Mouse (Mus musculus): ENCODE results near the gene Trim2. TPM values are rescaled to one million over a fixed set of nuclear protein-coding genes. Genes with fewer than 3 reads are reported as not detected.

Gene Trim2
- polyA plus RNA-seq, 1 experiment, result 2.4 TPM

DNA sequence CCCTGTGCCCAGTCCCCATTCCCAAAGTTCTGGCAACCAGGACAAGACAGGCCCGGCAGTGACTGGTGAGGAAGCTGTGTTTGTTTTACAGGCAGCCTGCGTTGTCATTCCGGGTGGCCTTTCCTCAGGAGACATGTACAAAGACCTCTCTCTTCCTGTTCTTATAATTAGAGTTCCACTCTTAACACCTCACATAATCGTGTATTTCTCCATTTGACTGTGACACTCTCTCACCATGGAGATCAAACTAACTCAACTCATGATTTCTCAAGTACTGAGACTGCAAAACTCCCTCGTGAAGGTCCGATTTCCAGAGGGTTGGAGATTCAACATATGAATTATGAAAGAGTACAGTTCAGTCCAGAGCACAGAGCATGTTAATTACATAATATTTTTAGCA, 170.7 kb downstream of the Trim2 start:
- H3K79me3 ChIP-seq (ENCODE audit: low read depth), result no peaks in the 10 kb centered on the region
- TF ChIP-seq CEBPB (IDR thresholded peaks at IDR 0.05; ENCODE audit: low read depth) (no peak), CTCF (IDR thresholded peaks at IDR 0.05; ENCODE audit: control insufficient read depth, insufficient read depth, insufficient read length) (no peak), MAX (IDR thresholded peaks at IDR 0.05) (no peak), MYOD1 (IDR thresholded peaks at IDR 0.05; ENCODE audit: control insufficient read depth, insufficient read length, low read depth) (no peak), MYOG (IDR thresholded peaks at IDR 0.05; ENCODE audit: control insufficient read depth, extremely low read depth, insufficient read length) (no peak), FOSL1 (IDR thresholded peaks at IDR 0.05; ENCODE audit: insufficient read depth, low read length, poor library complexity, severe bottlenecking) (no peak), USF1 (IDR thresholded peaks at IDR 0.05; ENCODE audit: low read depth) (no peak)
- H3K27me3 ChIP-seq (ENCODE audit: control insufficient read depth, insufficient read depth, insufficient read length), result no peaks in the 10 kb centered on the region
- H3K36me3 ChIP-seq (ENCODE audit: control insufficient read depth, insufficient read depth), result no peaks in the 10 kb centered on the region
- no peak overlapping the region for H3ac ChIP-seq (ENCODE audit: control insufficient read depth, insufficient read length, low read depth)
- H3K4me3 ChIP-seq (ENCODE audit: insufficient read depth, poor library complexity, severe bottlenecking), result no peak overlapping the region
- no peaks in the 10 kb centered on the region for H3K79me2 ChIP-seq (ENCODE audit: control insufficient read depth, insufficient read depth)

DNA sequence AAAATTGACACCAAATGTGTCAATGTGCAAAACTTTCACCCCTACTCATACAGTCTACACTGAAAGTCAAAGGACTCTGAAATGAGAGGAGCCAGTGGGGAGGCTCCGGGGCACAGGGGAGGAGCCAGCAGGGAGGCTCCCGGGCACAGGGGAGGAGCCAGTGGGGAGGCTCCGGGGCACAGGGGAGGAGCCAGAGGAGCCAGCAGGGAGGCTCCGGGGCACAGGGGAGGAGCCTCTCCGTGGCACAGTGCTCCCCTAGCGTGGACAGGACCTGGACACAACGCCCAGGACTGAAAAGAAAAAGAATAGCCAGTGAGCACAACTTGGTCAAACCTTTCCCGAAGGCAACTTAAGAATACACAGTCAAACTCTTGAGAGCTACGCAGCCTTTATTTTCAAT, 171.3 kb downstream of the Trim2 start:
- no peak for TF ChIP-seq MYOD1 (IDR thresholded peaks at IDR 0.05; ENCODE audit: control insufficient read depth, insufficient read length, low read depth)
- no peak for TF ChIP-seq MAX (IDR thresholded peaks at IDR 0.05)
- TF ChIP-seq USF1 (IDR thresholded peaks at IDR 0.05; ENCODE audit: low read depth), result no peak
- no peak for TF ChIP-seq CTCF (IDR thresholded peaks at IDR 0.05; ENCODE audit: control insufficient read depth, insufficient read depth, insufficient read length)
- no peak for TF ChIP-seq FOSL1 (IDR thresholded peaks at IDR 0.05; ENCODE audit: insufficient read depth, low read length, poor library complexity, severe bottlenecking)
- no peak for TF ChIP-seq CEBPB (IDR thresholded peaks at IDR 0.05; ENCODE audit: low read depth)
- no peak for TF ChIP-seq MYOG (IDR thresholded peaks at IDR 0.05; ENCODE audit: control insufficient read depth, extremely low read depth, insufficient read length)
- Histone ChIP-seq H3K4me3 (ENCODE audit: insufficient read depth, poor library complexity, severe bottlenecking) (no peak overlapping the region), H3K27me3 (ENCODE audit: control insufficient read depth, insufficient read depth, insufficient read length) (no peaks in the 10 kb centered on the region), H3K36me3 (ENCODE audit: control insufficient read depth, insufficient read depth) (no peaks in the 10 kb centered on the region), H3K79me3 (ENCODE audit: low read depth) (no peaks in the 10 kb centered on the region), H3K79me2 (ENCODE audit: control insufficient read depth, insufficient read depth) (no peaks in the 10 kb centered on the region), H3ac (ENCODE audit: control insufficient read depth, insufficient read length, low read depth) (no peak overlapping the region)

DNA sequence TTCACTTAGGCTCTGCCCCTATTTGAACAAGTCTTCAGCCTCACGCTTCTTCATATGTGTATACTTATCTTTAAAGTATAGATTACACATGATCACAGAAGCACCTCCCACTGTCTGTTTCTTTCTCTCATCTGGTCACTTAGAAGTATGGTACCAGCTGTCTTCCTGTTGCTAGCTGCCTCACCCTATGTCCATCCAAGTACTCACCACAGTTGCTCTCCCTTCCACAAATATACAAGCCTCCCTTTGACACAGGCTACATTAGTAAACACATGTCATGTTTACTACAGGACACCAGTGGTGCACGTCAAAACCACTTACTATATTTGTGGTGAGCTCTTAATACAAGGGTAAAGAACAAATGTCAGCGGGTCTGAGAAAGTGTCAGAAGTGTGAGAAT, 175.3 kb downstream of the Trim2 start:
- Histone ChIP-seq H3K79me3 (ENCODE audit: low read depth) (no peaks in the 10 kb centered on the region), H3K79me2 (ENCODE audit: control insufficient read depth, insufficient read depth) (no peaks in the 10 kb centered on the region), H3K4me3 (ENCODE audit: insufficient read depth, poor library complexity, severe bottlenecking) (no peak overlapping the region)

GRCm38 (mm10) chr3:84130776-84131175, 175.9 kb downstream of the Trim2 start:
- H3K4me3 ChIP-seq (ENCODE audit: insufficient read depth, poor library complexity, severe bottlenecking), result no peak overlapping the region
- no peaks in the 10 kb centered on the region for H3K79me3 ChIP-seq (ENCODE audit: low read depth)
- H3K27me3 ChIP-seq (ENCODE audit: control insufficient read depth, insufficient read depth, insufficient read length), result no peaks in the 10 kb centered on the region
- TF ChIP-seq CTCF (IDR thresholded peaks at IDR 0.05; ENCODE audit: control insufficient read depth, insufficient read depth, insufficient read length) (no peak), MYOD1 (IDR thresholded peaks at IDR 0.05; ENCODE audit: control insufficient read depth, insufficient read length, low read depth) (no peak), FOSL1 (IDR thresholded peaks at IDR 0.05; ENCODE audit: insufficient read depth, low read length, poor library complexity, severe bottlenecking) (no peak), MAX (IDR thresholded peaks at IDR 0.05) (no peak), USF1 (IDR thresholded peaks at IDR 0.05; ENCODE audit: low read depth) (no peak), CEBPB (IDR thresholded peaks at IDR 0.05; ENCODE audit: low read depth) (no peak), MYOG (IDR thresholded peaks at IDR 0.05; ENCODE audit: control insufficient read depth, extremely low read depth, insufficient read length) (no peak)
- no peaks in the 10 kb centered on the region for H3K36me3 ChIP-seq (ENCODE audit: control insufficient read depth, insufficient read depth)
- H3K79me2 ChIP-seq (ENCODE audit: control insufficient read depth, insufficient read depth), result no peaks in the 10 kb centered on the region
- no peak overlapping the region for H3ac ChIP-seq (ENCODE audit: control insufficient read depth, insufficient read length, low read depth)

More for the DNA sequence above, 175.3 kb downstream of the Trim2 start:
- Histone ChIP-seq H3K36me3 (ENCODE audit: control insufficient read depth, insufficient read depth) (no peaks in the 10 kb centered on the region), H3ac (ENCODE audit: control insufficient read depth, insufficient read length, low read depth) (no peak overlapping the region), H3K27me3 (ENCODE audit: control insufficient read depth, insufficient read depth, insufficient read length) (no peaks in the 10 kb centered on the region)
- TF ChIP-seq FOSL1 (IDR thresholded peaks at IDR 0.05; ENCODE audit: insufficient read depth, low read length, poor library complexity, severe bottlenecking) (no peak), MAX (IDR thresholded peaks at IDR 0.05) (no peak), CTCF (IDR thresholded peaks at IDR 0.05; ENCODE audit: control insufficient read depth, insufficient read depth, insufficient read length) (no peak), USF1 (IDR thresholded peaks at IDR 0.05; ENCODE audit: low read depth) (no peak), CEBPB (IDR thresholded peaks at IDR 0.05; ENCODE audit: low read depth) (no peak), MYOG (IDR thresholded peaks at IDR 0.05; ENCODE audit: control insufficient read depth, extremely low read depth, insufficient read length) (no peak), MYOD1 (IDR thresholded peaks at IDR 0.05; ENCODE audit: control insufficient read depth, insufficient read length, low read depth) (no peak)

- H3K4me3 ChIP-seq (ENCODE audit: insufficient read depth, poor library complexity, severe bottlenecking), result no peak overlapping the region
- H3K79me2 ChIP-seq (ENCODE audit: control insufficient read depth, insufficient read depth), result no peaks in the 10 kb centered on the region
- TF ChIP-seq USF1 (IDR thresholded peaks at IDR 0.05; ENCODE audit: low read depth) (no peak), MYOG (IDR thresholded peaks at IDR 0.05; ENCODE audit: control insufficient read depth, extremely low read depth, insufficient read length) (no peak), FOSL1 (IDR thresholded peaks at IDR 0.05; ENCODE audit: insufficient read depth, low read length, poor library complexity, severe bottlenecking) (no peak)
- H3ac ChIP-seq (ENCODE audit: control insufficient read depth, insufficient read length, low read depth), result no peak overlapping the region
- no peaks in the 10 kb centered on the region for H3K79me3 ChIP-seq (ENCODE audit: low read depth)
- H3K27me3 ChIP-seq (ENCODE audit: control insufficient read depth, insufficient read depth, insufficient read length), result no peaks in the 10 kb centered on the region
- H3K36me3 ChIP-seq (ENCODE audit: control insufficient read depth, insufficient read depth), result no peaks in the 10 kb centered on the region
These were observed 177.5 kb downstream of the Trim2 start for GRCm38 (mm10) chr3:84128871-84129870.

All from C2C12 (cell line).